Mouse (Mus musculus): ENCODE data around the gene Glod4.

Glod4 gene

GRCm38 (mm10) chr11:76196977-76197469 is 46.5 kb downstream of the Glod4 start:
- DNase-seq, result no peak

- no peak for DNase-seq
Observed at GRCm38 (mm10) chr11:76196275-76196976, 47.1 kb downstream of the Glod4 start.

GRCm38 (mm10) chr11:76186908-76187307 is 56.6 kb downstream of the Glod4 start:
- no peak for DNase-seq

GRCm38 (mm10) chr11:76183745-76184144 is 59.8 kb downstream of the Glod4 start:
- DNase-seq, result no peak

- DNase-seq, result no peak
Observed at GRCm38 (mm10) chr11:76180146-76180540, 63.4 kb downstream of the Glod4 start.

GRCm38 (mm10) chr11:76179495-76180145 is 63.9 kb downstream of the Glod4 start, which contains the start of the genes Vps53 and Fam57a:
Vps53 (minus strand) TSS chr11:76179647.
Fam57a (plus strand) TSS chr11:76179671.
- peak; percentile 77 to 81 for DNase-seq

GRCm38 (mm10) chr11:76178726-76179494 is 64.6 kb downstream of the Glod4 start:
- DNase-seq, result peak in 1 of 2 experiments; percentile 11

GRCm38 (mm10) chr11:76170207-76170606 is 73.3 kb downstream of the Glod4 start:
- no peak for DNase-seq

- DNase-seq, result no peak
Observed at GRCm38 (mm10) chr11:76168976-76169375, 74.5 kb downstream of the Glod4 start.

- peak in 1 of 2 experiments; percentile 20 for DNase-seq
Observed at GRCm38 (mm10) chr11:76167079-76167765, 76.3 kb downstream of the Glod4 start.

- DNase-seq, result no peak
Observed at GRCm38 (mm10) chr11:76166657-76167056, 76.9 kb downstream of the Glod4 start.

- DNase-seq, result no peak
Observed at GRCm38 (mm10) chr11:76160251-76160650, 83.3 kb downstream of the Glod4 start.

GRCm38 (mm10) chr11:76158375-76158774 is 85.2 kb downstream of the Glod4 start:
- no peak for DNase-seq

GRCm38 (mm10) chr11:76154861-76155260 is 88.7 kb downstream of the Glod4 start:
- DNase-seq, result no peak

- no peak for DNase-seq
Observed at GRCm38 (mm10) chr11:76154200-76154599, 89.3 kb downstream of the Glod4 start.

GRCm38 (mm10) chr11:76153236-76153951 is 90.1 kb downstream of the Glod4 start:
- no peak for DNase-seq

- no peak for DNase-seq
Observed at GRCm38 (mm10) chr11:76150980-76151379, 92.5 kb downstream of the Glod4 start.

- no peak for DNase-seq
Observed at GRCm38 (mm10) chr11:76148055-76149008, 95.2 kb downstream of the Glod4 start.

GRCm38 (mm10) chr11:76146187-76147010 is 97.1 kb downstream of the Glod4 start:
- DNase-seq, result no peak

- DNase-seq, result no peak
Observed at GRCm38 (mm10) chr11:76145169-76145568, 98.4 kb downstream of the Glod4 start.

Measured in thymus, adult 18-20 months (tissue).